Mouse (Mus musculus) brain, adult 2 months (tissue): ENCODE results near the gene Arhgef10l.

Experiments
- DNase-seq: peaks from one replicate; pipeline ENCODE4 v3.0.0; 2011; ENCODE audit warnings: low read depth, low spot score

Gene Arhgef10l

DNA sequence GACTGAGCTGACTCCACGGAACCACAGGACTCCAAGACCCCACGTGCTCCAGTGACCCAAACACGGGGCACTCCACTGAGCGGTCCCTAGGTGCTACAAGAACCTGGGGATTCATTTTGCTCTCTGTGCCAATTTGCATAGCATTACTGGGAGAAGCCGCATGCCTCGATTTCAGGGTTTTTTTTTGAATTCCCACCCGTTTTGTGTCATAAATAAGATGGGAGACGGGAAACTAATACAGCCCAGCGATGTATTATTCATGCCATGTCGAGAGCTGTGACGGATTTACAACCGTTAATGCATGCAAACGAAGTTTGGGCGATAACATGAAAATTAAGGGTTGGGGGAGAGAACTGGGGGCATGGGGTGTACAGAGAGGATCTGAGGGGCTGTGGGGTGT lies 136.1 kb downstream of the Arhgef10l start:
- DNase-seq = no peak

DNA sequence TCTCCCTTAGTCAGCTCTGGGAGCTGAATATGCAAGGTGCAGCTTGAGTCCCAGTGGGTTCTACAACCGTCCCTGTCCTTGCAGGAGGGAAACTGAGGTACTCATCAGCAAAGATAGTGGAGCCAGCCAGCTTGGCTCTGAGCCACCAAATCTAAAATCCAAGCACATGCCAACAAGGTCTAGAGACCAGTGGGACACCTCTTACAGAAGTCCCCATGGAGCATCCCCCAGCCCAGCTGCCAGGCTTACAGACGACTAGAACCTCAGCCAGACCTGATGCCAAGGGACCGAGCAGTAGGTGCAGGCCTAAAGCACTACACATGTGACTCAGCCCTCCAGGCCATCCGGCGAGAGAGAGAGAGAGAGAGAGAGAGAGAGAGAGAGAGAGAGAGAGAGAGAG lies 137.4 kb downstream of the Arhgef10l start:
- no peak for DNase-seq

DNA sequence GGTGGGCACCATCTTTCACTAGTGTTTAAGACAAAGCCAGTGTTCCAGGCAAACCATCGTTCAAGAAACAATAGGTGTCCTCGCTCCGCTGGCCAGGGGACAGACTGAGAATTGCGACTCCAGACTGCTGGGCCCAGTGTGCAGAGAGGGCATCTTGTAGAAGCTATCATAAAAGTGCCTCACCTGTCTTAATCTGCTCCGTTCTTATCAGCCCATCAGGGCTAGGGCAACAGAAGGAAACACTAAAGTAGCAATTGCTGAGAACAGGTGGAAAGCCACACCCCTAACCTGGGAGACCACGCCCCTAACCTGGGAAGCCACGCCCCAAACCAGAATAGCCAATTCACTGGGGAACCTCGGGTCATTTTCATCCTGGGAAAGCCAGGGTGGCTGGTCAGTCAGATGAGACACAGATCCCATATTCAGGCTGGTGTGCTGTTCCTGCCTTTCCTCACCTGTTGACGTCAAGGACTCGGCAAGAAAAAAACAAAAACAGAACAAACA lies 140.1 kb downstream of the Arhgef10l start:
- DNase-seq = no peak

DNA sequence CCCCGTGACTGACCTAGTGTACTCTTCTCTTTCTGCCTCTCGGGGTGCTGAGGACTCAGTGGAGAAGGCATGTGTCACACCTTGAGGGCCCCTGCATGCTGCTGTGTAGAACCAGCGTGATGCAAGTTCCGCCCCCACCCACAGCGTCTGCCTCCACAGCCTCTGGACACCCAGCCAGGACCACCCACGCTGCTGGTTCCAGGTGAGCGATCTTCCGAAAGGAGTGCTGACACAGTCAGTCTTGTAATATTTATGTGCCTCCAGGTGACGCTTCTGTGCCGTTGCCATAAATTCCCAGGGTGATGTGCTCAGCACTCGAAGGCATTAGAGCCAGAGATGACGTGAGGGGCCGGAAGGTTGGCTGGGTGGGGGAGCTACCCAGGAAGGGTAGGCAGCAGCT lies 140.9 kb downstream of the Arhgef10l start:
- no peak for DNase-seq

DNA sequence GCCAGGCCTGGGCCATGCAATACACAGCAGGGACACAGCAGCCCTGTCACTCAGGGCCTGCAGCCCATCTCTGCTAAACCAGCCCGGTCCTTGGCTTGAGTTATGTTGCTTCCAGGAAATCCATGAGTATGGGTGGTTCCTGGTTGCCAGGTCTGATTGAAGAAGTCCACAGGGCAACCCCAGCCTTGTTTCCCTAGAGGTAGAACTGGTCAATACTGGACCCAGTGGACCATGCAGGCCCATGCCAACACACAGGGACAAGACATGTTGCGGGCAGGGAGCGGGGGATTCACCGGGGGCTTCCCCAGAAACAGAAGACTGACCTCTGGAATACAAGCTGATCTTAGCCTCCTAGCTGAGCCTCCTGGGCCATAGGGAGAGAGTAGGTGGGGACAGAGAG lies 142.9 kb downstream of the Arhgef10l start:
- DNase-seq = no peak

DNA sequence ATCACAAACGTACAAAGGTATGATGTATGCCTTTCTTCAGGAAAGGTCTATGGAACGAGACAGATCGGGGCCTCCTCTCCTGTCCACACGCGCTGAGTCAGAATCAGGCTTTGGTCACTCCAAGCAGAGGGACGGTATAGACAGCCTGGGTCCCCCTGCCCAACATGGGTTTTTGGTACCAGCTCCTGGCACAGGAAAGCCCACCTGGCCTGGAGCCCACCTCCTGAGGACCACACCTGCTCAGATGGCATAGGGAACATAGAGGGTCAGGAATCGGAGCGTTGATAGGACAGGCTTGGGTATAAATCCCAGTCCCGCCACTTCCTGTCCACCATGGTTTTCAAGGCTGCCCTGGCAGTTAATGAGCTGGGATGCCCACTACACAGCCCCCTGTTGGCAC lies 145.1 kb downstream of the Arhgef10l start:
- DNase-seq = no peak

DNA sequence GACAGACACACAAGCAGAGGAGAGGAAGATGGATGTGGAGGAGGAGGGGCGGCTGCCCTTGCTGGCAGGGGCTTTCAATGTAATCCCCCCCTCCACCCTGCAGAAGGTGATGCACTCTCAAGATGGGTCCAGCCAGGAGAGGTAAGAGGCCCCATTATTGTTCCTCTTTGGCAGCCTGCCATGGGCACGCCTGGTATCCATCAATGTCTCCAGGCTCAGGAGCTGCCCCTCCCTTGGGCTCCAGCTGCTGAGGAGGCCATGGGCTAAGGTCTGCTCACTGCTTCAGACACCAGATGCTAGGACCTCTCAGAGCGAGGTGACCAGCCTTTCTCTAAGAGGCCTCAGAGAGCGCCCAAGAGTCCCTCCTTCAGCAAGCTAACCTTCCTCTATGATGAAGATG lies 152.0 kb downstream of the Arhgef10l start:
- DNase-seq = no peak

DNA sequence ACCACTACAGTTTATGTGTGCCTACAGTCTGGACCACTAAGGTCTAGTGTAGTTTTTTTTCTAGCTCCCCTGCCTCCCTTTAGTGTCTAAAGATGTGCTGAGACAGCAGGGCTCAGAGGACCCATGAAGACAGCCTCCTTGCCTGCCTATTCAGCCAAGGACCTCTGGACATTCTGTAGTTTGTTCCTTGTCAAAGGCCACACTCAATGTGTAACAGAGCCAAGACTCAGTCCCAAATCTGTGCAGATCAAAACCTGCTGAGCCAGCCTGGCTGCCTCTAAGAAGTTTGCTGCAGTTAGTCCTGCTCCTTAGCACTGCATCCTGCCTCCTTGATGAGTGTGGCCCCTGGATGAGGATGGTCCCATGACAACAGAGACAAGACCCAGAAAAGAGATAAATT lies 156.0 kb downstream of the Arhgef10l start:
- DNase-seq = no peak

DNA sequence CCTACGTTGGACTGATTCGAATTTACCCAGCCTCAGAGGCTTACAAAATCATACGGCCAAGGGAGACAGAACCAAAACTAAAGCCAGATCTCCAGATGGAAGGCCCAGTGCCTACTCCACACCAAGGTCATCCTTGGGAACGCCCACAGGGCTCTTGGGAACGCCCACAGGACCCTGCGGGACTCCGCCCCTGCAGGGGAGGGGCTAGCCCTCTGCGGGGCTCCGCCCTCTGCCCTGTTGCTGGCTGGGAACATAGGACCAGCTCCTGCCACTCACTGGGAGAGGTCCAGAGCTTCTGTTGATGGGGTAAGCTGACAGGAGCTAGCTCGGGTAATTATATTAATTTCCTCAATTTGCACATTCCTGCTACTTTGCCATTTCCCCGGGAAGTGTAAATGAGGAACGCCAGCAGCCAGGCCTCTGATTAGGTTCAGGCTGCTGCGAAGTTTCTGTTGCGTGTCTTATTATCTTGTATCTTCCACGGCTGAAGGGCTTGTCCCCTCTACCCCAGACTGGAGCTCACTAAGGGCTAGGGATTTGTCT lies 158.6 kb downstream of the Arhgef10l start:
- DNase-seq = no peak

DNA sequence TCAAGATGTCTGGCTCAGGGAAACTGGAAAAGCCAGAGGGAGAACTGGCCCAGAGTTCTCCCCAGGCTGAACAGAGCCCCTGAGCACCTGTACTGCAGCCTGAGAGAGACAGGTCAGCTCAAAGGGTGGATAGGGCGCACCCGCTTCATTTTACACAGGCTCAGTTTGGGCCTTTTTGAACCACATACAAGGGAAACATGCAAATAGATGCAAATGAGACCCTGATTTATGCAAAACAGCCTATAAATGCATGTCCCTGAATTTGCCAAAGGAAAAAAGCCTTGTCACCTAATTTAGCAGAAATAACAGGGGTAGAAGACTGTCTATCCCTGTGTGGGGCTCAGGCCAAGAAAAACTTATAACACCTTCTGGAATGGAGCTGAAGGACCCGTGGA lies 160.2 kb downstream of the Arhgef10l start:
- DNase-seq = no peak

DNA sequence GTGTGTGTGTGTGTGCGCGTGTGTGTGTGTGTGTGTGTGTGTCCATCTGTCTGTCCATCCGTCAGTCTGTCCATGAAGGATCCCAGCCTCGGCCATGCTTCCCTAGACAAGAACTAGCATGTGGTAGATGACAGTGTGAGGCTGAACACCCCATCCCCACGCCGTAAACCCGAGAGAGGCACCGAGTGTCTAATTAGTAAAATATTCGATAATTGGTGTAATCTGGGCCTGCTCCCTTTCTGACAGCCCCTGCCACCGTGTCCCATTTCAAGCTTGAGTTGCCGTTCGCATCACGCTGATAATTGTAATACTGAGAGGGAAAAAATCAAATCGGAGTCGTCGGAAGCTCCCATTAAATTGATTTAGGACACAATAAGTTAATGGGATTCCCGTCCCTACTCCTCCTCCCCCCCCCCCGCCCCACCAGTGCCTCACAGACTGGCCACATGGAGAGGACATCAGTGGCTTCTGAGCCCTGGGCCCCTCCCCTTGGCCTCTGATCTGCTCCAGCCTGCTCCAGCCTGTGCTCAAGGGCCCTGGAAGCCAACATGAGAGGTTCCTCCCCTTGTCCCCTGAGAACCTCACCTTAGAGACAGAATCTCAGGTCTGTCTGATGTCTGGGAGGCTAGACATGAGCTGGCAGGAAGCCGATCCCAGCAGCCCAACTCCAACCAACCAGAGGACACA lies 160.7 kb downstream of the Arhgef10l start:
- DNase-seq = no peak

DNA sequence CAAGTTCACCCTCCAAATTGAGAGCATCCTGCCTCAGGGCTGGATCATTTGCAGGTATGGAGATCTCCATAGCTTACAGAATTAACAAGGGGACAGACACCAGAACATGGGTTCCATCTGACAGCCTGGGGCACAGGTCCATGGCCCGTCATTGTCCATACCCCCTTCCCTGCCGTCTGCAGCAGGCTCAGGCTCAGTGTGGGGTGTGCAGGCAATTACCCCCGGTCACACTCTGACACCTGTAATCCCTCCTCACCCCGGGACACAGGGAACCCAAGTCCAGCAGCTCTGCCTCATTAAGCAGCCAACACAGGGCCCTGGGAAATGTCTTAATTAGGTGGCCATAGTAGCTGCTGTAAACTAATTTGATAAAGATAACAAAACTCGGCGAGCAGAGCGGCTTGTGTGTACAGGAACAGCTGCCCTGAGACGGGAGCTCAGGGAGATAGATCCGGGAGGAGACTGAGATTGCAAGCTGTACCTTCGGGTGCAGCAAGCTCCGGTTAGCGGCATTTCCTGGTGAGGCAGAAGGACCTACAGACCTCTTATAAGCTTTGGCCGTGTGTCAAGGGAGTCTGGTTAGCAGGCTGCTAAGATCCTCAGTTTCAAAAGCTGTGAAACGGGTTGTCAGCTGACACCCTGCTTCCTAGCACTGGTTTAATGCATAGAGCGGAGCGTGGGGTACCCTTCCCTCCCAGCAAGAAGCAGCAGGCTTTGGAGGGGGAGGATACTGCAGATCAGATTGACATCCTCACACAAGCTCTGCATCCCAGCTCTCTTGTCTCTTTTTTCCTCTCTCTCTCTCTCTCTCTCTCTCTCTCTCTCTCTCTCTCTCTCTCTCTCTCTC lies 161.5 kb downstream of the Arhgef10l start:
- DNase-seq = peak; percentile 67

DNA sequence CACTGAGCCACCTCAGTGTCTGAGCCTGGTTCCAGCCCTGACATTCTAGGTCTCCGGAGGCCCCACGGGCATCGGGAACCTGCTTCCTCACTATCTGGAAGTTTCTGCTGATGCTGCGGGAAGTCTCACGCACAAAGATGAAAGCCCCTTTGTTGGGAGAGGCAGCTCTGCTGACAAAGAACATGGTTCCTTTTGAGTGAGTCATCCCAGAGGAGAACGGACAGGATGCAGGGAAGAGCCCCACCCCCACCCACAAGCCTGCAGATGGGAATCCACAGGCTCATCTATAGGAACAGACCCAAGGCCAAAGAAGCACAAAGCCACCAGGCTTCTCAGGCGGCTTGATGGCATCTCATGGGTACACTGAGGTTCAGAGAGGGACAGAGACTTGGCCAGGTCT lies 165.0 kb downstream of the Arhgef10l start:
- DNase-seq = no peak

DNA sequence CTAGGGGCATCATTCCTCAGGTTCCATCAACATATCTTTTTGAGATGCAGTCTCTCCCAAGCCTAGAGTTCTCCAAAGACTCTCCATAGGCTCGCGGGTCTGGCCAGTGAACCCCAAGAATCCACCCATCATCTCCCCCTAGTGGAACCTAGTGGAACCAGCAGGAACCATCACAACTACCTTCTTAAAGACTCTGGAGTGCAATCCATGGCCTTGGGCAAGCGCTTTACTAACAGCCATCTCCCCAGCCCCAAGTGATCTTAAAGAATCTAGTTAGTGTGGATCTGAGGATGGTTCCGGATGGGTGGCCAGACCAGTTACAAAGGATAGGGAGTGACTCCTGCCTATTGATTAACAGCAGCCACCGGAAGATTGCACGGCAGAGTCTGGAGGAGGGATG lies 166.2 kb downstream of the Arhgef10l start:
- DNase-seq = no peak

DNA sequence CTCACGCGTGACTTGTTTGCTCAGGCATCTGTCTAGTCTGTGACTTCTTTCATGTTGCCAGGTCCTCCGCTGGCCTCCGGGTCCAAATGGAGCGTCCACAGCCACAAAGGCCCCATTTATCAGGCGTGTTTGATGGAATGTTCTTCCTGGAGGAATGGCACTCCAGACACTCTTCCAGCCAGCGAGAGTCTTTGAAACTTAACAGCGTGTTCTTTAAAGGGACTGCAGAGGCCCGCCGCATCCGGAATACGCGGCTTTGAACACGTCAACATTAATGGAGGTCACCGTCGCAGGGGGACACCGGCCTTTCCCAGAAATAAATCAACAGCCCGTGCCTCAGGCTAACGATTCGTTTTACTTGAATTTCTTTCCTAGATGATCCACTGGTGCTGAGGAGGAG lies 168.6 kb downstream of the Arhgef10l start:
- no peak for DNase-seq

DNA sequence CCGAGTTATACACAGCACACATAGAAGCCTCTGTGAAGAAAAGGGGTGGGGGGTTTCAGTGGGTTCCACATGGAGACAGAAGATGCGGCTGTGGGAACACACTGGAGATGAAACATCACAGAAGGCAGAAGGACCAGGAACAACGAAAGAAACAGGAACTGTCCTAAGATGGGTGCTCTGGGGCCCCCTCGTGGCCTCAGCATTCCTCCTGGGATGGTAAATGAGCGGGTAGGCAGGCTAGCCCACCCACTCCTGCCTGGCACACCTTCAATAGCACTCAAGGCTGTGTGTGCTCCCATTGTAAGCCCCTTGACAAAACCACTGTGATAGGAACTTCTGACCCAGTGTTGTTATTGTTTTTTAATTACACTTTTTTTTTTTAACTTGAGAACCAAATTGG lies 174.3 kb downstream of the Arhgef10l start:
- peak; percentile 50 for DNase-seq

DNA sequence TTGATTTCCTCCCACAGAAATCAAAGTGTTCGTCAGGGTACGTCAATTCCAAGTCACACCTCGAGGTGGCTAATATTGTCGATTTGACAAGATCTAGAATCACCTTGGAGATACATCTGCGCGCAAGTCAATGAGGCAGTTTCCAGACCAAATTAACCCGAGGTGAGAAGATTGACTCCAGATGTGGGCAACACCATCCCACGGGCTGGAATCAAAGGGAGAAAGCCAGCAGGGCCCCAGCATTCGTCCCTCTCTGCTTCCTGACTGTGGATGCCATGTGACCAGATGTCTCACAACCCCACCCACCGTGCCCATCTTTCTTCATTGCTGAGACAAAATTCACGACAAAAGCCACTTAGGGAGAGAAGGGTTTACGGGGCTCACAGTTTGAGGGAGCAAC lies 180.4 kb downstream of the Arhgef10l start:
- DNase-seq = no peak

DNA sequence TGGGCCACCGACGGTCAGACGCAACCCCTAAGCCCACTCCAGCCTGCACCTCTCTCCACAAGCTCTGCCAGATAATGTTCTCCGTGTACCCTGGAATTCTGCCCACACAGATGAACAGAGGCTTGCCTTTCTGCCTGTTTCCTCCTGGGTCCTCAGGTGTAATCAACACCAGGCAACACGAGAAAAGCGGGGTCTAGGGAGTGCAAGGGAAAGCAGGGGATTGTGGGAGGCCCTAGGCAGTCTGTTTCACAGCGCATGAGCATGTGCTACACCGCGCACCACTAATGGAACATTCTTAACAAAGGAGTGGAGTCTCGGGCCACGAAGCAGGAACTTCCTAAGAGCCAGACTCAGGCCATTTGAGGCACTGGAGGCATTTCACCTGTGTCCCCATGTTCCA lies 182.7 kb downstream of the Arhgef10l start:
- no peak for DNase-seq

DNA sequence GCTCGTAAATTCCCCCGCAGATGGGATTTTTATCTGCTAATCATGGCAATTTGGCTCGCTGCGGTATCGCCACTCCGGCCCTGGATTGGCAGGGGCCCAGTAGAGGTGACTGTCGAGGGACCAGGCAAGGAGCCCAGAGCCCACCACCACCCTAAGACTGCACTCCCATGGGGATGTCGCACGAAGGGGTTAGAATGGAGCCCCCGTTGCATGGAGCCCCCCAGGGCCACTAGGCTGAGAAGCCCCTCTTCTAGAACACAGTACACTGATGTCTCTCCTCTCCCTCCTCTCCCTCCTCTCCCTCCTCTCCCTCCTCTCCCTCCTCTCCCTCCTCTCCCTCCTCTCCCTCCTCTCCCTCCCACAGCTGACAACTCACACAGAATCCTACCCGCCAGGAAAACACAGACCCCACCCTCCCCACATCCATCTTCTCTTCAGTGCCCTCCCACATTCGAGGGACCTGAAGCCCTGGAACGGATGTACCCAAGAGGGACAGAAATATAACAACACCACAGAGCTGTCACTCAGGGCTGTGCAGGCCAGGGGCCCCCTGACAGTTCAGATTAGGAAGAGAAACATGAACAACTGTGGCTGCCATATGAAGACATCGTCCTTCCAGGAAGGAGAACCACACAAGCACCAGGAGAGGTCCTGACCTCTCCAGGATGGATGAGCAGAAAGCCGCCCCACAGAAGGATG lies 185.3 kb downstream of the Arhgef10l start:
- no peak for DNase-seq

DNA sequence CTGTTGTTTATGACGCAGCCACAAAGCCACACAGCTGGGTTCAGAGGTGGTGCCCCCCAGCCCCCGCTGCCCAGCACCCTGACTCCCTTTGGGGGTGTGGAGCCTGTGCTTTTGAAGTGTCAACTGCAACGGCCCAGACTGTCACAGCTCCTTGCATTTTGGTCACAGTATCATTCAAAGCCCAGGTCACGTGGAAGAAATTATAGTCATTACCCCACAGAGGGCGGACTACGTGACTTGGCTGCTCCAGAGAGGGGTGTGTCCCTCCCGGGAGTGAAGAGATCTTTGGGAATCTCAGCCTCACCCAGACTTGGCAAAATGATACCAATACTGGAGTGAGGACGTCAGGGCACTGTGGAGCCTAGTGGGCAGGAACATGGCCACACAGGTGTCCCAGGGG lies 190.6 kb downstream of the Arhgef10l start:
- DNase-seq = peak; percentile 60

DNA sequence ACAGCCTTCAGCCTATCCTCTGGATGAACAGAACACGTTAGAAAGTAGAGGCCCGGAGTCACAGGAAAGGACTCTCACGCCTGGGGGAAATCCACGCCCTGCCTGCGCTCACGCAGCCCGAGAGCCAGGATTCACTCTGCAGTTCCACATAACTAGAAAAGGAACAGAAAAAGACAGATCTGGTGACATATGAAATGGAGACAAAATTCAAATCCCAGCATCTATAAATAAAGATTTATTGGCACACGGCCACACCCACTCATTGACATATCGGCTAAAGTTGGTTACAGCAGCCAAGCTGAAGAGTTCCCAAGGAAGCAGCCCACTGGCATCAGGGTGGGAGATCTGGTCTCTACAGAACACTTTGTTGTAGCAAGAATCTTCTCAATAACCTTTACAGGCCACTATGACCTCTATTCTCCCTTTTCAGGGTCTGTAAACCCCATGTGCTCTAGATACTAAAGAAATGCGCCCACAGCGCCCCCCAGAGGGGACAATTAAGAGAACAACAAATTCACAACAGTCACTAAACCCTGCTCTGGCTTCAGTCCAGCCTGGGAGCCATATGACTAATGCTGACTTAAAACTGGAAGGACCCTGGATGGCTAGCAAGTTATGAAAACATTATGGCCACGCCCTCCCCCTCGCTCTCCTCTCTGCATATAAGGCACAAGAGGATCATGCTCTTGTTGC lies 195.9 kb downstream of the Arhgef10l start:
- DNase-seq = peak; percentile 61
